Mouse (Mus musculus) thymus, adult 2 months (tissue): ENCODE measurements around the gene Cryzl2.

ENCODE experiments used
- CTCF ChIP-seq: fragments of 200-500 bp; IDR thresholded peaks from 2 replicates; pipeline ENCODE4 v1.5.1; 2012; ENCODE audit warnings: mild to moderate bottlenecking, control low read depth, low read length, moderate library complexity, borderline replicate concordance; ENCODE audit not compliant: control insufficient read depth, poor library complexity, insufficient read depth; ENCODE audit errors: extremely low read depth
- POLR2A ChIP-seq: fragments of 200-500 bp; IDR thresholded peaks from 2 replicates; pipeline ENCODE4 v1.6.1; 2012; ENCODE audit warnings: mild to moderate bottlenecking, low read length, control low read depth, moderate library complexity; ENCODE audit not compliant: control insufficient read depth, poor library complexity, insufficient read depth; ENCODE audit errors: extremely low read depth

GRCm38 (mm10) chr1:157522322-157522721 lies 63.9 kb downstream of the Cryzl2 start:
- TF ChIP-seq POLR2A (no peak), CTCF (no peak)
